Mouse (Mus musculus) spleen, postnatal 14 days (tissue): Measurements from ENCODE around the gene Tecpr1.
A peak's percentile ranks its signal among the peaks of the same experiment; 100 is the strongest.

ENCODE experiments used
- DNase-seq, 2 experiments: peaks; one replicate each; pipeline ENCODE4 v3.0.0; 2021 to 2022; ENCODE audit warnings: low spot score in 2 of 2

The Tecpr1 gene

GRCm38 (mm10) chr5:144223503-144223862 is at the start of gene Tecpr1:
Gene Tecpr1, minus strand, starts transcription at chr5:144223615.
- peak; percentile 78 to 86 for DNase-seq

DNA sequence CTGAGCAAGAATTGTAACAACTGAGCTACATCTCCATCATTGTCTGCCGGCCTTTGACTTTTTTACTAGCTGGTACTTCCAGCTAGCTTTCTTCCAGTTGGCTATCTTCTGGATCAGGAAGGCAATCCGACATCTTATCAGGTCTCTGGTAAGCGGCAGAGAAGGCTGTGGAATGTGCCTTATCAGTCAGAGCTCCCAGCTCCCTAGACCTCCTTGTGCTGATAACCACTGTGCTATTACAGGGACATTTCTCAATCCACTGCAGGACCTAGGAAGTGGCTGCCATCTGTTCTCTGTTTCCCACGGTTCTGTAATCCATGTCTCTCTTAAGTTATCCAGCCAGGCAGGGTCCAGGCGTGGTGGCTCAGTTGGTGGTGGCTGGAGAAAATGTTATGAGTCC is 48.4 kb upstream of the Tecpr1 start:
- no peak for DNase-seq

GRCm38 (mm10) chr5:144271118-144271517 is 47.7 kb upstream of the Tecpr1 start:
- no peak for DNase-seq

DNA sequence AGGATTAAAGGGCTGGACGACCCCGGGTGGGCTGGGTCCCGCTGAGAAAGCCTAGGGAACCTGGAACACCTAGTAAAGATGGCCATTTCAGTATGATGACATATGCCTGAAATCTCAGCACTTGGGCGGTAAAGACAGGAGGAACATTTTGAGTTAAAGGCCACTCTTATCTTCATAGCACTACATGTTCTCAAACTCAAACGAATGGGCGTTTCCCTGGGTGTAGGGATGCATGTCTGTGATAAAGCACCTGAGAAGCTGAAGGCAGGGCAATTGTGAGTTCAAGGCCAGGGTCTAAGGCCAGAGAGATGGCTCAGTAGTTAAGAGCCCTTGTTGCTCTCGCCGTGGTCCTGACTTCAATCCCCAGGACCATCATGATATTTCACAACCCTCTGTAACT is 47.0 kb upstream of the Tecpr1 start:
- no peak for DNase-seq

DNA sequence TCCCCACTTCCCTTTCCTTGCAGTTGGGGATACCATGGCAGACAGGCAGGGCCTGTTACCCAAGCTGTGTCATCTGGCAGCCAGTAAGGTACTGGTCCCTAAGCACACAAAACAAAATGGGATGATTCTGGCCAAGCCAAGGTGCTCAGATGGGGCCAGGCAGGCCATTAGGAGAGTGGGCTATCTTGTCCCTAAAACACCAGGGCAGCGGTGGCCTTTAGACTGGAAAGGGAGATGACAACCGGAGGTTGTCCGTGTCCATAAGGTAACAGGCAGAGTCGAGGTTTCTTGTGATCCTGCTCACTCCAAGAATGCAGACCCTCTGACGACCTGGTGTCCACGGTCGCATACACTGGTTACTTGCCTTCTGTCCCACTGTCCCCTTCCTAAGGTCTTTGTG is 46.5 kb upstream of the Tecpr1 start:
- no peak for DNase-seq

DNA sequence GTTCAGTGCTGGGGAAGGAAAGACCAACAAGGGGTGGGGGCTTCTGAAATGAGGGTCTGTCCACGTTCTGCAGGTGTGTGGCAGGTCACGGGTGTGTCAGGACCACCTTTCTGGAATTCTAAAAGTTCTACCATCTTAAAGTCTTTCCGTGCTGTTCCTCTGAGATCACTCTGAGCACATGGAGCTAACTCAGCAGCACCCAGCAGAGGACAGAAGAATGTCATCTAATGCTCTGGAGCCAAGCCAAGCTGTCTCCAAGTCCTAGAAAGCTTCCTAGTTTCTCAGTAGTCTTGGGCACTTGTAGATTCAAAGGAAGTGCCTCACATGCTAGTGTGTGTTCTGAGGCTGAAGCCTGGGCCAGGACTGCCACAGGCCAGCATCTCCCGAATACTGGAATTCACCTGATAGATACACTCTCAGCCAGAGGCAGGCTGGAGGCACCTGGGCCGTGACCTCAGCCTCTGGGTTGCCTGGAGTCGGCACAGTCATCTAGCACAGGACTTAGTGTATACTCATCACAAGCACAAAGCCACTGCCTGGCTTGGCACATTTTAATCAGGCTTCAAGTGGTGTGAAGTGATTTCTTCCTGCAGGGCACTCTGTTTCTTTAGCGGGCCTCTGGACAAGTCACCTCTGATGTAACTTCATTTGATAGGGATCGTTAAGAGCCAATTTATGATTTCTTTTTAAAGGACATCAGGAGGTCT is 44.3 kb upstream of the Tecpr1 start:
- DNase-seq = no peak

DNA sequence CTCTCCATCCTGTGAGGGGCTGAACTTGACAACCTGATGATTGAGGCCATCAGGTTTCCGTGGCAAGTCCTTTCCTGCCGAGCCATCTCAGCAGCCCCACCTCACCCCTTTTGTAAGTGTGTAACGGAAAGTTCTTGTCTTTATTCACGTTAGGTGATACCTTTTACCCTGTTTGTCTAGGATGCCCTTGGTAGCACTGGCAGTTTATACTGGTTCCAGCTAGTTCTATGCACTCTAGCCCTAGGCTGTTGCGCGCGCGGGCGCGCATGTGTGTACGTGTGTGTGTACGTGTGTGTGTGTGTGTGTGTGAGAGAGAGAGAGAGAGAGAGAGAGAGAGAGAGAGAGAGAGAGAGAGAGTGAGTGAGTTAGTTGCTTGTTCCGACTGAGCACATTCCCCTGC is 40.1 kb upstream of the Tecpr1 start:
- no peak for DNase-seq

DNA sequence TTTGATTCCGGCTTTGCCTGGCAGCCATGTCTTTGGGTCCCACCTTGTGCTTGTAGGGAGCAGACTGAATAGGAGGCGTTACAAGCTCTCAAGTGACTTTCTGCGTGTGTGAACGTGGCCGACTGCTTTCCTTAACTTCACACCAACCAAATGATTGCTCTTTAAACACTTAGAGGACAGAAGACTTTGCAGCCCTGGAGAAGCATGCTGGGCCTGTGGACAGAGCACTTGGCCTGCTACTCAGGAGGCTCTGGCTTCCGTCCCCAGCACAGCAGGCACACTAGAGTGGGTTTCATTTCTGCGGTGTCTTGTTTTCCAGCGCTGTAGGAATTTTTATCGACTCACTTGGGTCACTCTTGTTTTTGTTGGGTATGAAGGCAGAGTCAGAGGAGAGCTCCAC is 39.7 kb upstream of the Tecpr1 start:
- no peak for DNase-seq

GRCm38 (mm10) chr5:144261829-144262228 is 38.4 kb upstream of the Tecpr1 start:
- no peak for DNase-seq

- DNase-seq = no peak
Observed at GRCm38 (mm10) chr5:144261309-144261708, 37.9 kb upstream of the Tecpr1 start.

- no peak for DNase-seq
Observed at GRCm38 (mm10) chr5:144260464-144260863, 37.0 kb upstream of the Tecpr1 start.

- DNase-seq = no peak
Observed at GRCm38 (mm10) chr5:144259228-144259627, 35.8 kb upstream of the Tecpr1 start.

DNA sequence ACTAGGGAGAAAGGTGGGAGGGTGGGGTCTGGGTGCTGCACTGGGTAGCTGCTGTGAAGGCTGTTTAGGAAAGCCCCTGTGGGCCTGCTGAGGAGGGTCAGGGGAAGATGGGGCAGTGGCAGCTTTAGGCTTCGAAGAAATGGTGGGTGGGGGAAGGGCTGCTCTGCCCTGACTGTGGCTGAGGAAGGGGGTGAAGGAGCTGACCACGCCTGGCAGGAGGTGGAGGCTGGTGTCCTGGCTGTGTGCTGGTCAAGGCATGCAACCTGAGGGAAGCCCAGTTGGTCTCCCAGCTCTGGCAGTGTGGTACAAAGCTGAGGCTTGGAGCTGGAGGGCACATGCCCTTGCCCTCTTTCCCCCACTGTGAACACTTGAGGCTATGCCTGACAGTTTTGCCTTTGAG is 35.3 kb upstream of the Tecpr1 start:
- no peak for DNase-seq

DNA sequence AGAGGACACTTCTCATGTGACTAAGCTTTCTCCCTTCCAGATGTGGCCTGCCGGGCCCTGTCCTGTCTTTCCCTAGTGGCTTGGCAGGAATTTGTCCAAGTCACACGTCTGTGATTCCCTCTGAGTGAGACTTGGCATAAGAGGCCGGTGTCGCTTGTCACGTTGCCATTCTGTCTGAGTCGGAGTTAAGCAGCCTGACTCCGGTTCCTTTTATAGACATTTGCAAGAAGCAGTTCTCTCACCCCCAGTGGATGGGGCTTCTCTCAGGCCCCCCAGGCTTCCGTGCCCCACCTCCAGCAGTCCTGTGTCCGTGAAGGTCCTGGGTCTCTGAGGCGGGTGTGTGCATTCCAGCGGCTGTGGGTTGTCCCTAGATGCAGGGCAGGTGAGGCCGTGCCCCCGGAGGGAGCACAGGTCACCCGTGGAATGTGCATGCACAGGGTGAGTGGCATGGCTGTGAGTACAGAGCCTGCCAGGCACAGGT is 34.8 kb upstream of the Tecpr1 start:
- no peak for DNase-seq

- no peak for DNase-seq
Observed at GRCm38 (mm10) chr5:144257451-144258110, 34.2 kb upstream of the Tecpr1 start.

GRCm38 (mm10) chr5:144256888-144257287 is 33.5 kb upstream of the Tecpr1 start:
- no peak for DNase-seq

DNA sequence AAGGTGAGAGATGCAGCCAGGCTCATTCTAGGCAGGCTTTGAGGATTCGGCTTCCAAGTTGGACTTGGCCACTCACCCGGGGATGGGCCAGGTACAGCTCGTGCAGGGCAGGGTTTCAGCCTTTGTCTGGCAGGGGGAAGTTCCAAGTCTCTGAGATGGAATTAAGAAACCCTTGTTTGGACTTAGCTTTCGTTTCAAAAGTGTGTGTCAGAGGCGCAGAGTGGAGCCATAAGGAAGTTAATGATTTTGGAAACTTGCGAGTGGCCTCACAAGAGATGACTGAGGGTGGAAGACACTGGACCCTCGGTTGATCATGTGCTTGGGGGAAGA is 33.1 kb upstream of the Tecpr1 start:
- DNase-seq = no peak

DNA sequence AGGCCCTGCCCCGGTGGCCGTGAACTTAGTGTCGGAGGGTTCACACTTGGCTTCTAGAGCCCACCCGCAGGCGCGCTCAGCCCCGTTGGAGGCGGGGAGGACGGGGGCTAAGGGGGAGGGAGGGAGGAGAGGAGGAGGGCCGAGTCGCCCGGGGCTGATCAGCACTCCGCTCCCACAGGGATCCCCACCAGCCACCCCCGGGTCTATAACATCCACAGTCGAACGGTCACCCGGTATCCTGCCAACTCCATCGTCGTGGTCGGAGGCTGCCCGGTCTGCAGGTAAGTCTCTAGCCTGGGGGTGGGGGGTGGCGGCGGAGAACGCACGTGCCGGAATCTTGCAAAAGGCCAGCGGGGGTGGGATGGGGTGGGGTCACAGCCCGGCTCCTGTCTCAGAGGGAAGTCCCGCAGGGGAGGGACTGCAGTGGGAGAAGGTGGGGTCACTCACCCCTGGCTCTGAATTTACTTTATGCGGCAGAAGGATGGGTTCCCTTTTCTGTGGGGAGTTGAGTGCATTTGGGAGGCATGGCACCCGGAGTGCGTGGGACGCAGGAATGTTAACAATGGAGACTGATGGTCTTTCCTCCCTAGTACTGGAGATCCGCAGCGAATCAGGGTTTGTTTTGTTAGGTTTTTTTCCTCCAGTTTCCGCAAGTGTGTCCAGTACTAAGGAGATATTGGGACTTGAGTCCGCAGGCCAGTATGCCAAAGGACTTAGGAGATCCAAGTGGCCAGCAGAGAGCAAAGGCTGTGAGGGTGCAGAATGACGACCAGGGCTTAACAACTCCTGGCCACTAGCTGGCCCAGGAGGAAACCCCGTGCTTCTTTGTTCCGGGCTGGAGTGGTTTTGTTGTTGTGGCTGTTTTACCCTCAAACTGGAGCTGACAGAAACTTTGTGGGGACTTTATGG is 32.5 kb upstream of the Tecpr1 start:
- peak in 1 of 2 experiments; percentile 15 for DNase-seq

GRCm38 (mm10) chr5:144254811-144255631 is 31.6 kb upstream of the Tecpr1 start:
- DNase-seq = peak; percentile 70 to 78

GRCm38 (mm10) chr5:144254122-144254810 is 30.9 kb upstream of the Tecpr1 start:
- peak in 1 of 2 experiments; percentile 42 for DNase-seq

DNA sequence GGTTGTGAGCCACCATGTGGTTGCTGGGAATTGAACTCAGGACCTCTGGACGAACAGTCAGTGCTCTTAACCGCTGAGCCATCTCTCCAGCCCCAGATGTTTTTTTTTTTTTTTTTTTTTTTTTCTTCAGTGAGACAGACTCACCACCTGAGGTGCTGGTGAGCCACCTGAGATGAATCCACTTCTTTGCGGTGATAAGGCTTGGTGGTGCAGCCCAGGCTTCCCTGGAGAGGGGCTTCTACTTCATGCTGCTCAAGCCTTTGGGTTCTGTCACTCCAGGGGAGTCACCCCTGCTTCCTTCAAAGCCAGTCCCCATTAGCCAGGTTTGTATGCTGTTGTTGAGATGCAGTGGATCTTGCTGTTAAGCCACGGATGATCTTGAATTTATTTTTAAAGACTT is 29.8 kb upstream of the Tecpr1 start:
- DNase-seq = no peak
